Mouse (Mus musculus): ENCODE results near the gene Gm12355.
A peak's percentile ranks its signal among the peaks of the same experiment; 100 is the strongest.

DNA sequence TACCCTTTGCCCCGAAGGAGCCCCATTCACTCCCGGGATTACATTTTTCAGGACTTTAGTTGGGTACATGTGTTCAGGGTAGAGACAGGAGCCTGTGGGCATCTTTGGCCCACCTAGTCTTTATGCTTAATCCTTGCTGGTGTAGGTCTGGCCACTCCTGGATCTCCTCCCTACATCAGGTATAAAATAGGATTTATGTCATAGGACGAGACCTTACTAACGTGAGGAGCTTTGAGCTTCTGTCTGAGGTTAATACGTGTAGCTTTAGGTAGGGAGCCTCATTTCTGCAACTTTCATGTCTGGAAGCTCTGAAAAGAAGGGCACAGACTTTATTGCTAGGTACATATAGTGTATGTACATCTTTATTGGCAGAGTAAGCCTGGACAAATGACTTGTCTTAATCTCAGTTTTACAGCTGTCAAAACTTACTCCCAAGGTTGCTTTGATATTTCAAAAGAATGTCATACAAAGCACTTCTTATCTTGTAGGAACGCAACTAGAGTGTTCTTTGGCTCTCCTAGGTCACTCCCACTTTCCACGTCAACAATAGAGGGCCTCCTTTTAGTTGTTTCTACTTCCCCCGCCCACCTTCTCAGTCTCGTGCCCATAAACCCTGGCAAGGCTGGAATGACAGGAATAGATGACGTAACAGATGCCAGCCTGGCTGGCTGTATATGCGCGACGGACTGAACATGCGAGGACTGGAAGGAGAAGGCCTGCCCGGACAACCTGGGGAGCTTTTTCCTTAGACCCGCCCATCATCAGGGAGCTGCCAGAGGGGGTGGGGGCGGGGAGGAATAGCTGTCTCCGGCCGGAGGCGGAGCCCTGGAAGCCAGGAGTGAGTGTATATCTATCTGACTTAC, 37.5 kb downstream of the Gm12355 start:
- TF ChIP-seq CTCF (IDR thresholded peaks at IDR 0.05; ENCODE audit: low read depth) = no peak
- TF ChIP-seq EP300 (IDR thresholded peaks at IDR 0.05; ENCODE audit: low read depth) = peak; percentile 66; the same call in 1 of the 2 replicates

All from heart, postnatal 0 days (tissue).